Mouse (Mus musculus): ENCODE measurements around the gene Olfr323.

GRCm38 (mm10) chr11:58655151-58655550 is 24.9 kb upstream of the Olfr323 start:
- TF ChIP-seq GATA1 (IDR thresholded peaks at IDR 0.05; ENCODE audit: borderline replicate concordance, low read length) (no peak), CTCF (IDR thresholded peaks at IDR 0.05; ENCODE audit: low read depth, low read length) (no peak), TAL1 (conservative IDR thresholded peaks at IDR 0.05; ENCODE audit: low read depth, low read length) (no peak), POLR2AphosphoS5 (IDR thresholded peaks at IDR 0.05; ENCODE audit: insufficient replicate concordance, low read depth, low read length) (no peak), GATA2 (IDR thresholded peaks at IDR 0.05; ENCODE audit: borderline replicate concordance, low read depth, low read length) (no peak)

Measured in G1E (cell line).